Mouse (Mus musculus) thymus, adult 2 months (tissue): Measurements from ENCODE around the gene Thbs3.

ENCODE experiments used
- CTCF ChIP-seq: fragments of 200-500 bp; IDR thresholded peaks from 2 replicates; pipeline ENCODE4 v1.5.1; 2012; ENCODE audit warnings: mild to moderate bottlenecking, control low read depth, low read length, moderate library complexity, borderline replicate concordance; ENCODE audit not compliant: control insufficient read depth, poor library complexity, insufficient read depth; ENCODE audit errors: extremely low read depth
- POLR2A ChIP-seq: fragments of 200-500 bp; IDR thresholded peaks from 2 replicates; pipeline ENCODE4 v1.6.1; 2012; ENCODE audit warnings: mild to moderate bottlenecking, low read length, control low read depth, moderate library complexity; ENCODE audit not compliant: control insufficient read depth, poor library complexity, insufficient read depth; ENCODE audit errors: extremely low read depth

DNA sequence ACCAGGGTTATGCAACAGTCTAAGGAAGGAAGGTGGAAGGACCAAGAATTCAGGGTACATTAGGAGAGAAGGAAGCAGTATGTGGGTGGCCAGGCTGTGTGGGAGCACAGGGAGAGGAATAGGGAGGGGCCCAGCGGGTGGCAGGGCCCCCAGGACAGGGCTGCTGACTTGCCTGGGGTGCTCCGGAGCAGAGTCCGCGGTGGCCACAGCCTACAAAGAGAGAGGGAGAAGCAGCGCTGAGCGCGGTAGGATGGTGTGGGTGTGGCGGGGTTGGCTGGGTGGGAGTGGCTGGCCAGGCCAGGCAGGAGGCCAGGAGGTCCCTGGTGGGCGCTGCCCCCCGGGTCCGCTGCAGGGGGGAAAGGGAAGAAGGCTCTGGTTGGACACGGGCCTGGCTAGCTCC lies 23.5 kb downstream of the Thbs3 start:
- no peak for TF ChIP-seq CTCF
- no peak for TF ChIP-seq POLR2A
